Mouse (Mus musculus): Measurements from ENCODE around the gene Ugt2b38. TPM values are rescaled to one million over a fixed set of nuclear protein-coding genes. Genes with fewer than 3 reads are reported as not detected.

Gene Ugt2b38
- total RNA-seq (2023): not detected

GRCm38 (mm10) chr5:87424041-87424440 lies at the start of gene Ugt2b38:
Ugt2b38 (minus strand) TSS chr5:87424203.

Other genes starting within 250 kb of the Ugt2b38 start
- not detected for gene Ugt2b37, start 169.4 kb downstream of the Ugt2b38 start, total RNA-seq (2023)
- not detected for gene Ugt2a3, start 87.0 kb downstream of the Ugt2b38 start, total RNA-seq (2023)
- not detected for gene Ugt2a2, start 58.1 kb upstream of the Ugt2b38 start, total RNA-seq (2023)
- not detected for gene Gm43638, start 62.6 kb upstream of the Ugt2b38 start, total RNA-seq (2023)
- not detected for gene Ugt2a1, start 66.7 kb upstream of the Ugt2b38 start, total RNA-seq (2023)
- gene Sult1b1, start 114.0 kb upstream of the Ugt2b38 start, total RNA-seq (2023): not detected
- not detected for gene Sult1d1, start 144.8 kb upstream of the Ugt2b38 start, total RNA-seq (2023)
- not detected for gene Sult1e1, start 167.4 kb upstream of the Ugt2b38 start, total RNA-seq (2023)
- not detected for gene Csn1s1, start 242.0 kb upstream of the Ugt2b38 start, total RNA-seq (2023)